Mouse (Mus musculus): ENCODE measurements around the gene Trim47.

GRCm38 (mm10) chr11:116057237-116057881 is 69.7 kb downstream of the Trim47 start:
- TF ChIP-seq CTCF (IDR thresholded peaks at IDR 0.05; ENCODE audit: borderline replicate concordance, extremely low read depth, insufficient read depth, insufficient read length) = no peak
- TF ChIP-seq POLR2A (IDR thresholded peaks at IDR 0.05; ENCODE audit: borderline replicate concordance, extremely low read depth, insufficient read depth, insufficient read length, poor library complexity, severe bottlenecking) = no peak
